Mouse (Mus musculus): ENCODE measurements around the gene Fgr.

DNA sequence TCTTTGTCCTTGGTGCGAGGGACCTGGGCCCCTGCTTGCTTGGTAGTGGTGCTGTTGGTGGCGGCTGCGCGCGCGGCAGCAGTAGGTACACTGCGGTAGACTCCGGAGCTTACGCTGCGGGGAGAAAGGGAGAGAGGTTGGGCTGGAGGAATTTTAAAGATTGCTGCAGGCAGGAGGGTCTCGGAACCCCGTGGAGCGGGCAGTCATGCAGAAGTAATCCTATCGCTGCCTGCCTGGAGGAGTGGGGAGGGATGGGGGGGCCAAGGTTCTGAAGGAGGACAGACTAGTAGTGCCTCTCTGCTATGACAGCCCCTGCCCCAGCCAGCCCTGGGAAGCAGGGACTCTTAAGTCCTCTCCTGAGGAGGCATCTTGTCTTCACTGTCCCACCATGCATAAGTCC is 48.3 kb downstream of the Fgr start:
- TF ChIP-seq CTCF (IDR thresholded peaks at IDR 0.05; ENCODE audit: extremely low read depth, insufficient read depth, low read length) (no peak), POLR2A (IDR thresholded peaks at IDR 0.05; ENCODE audit: extremely low read depth, insufficient read depth, low read length) (no peak)

Measured in cortical plate, adult 2 months (tissue).